Mouse (Mus musculus) embryonic facial prominence, embryonic 15.5 days (tissue): ENCODE results near the gene Myo1e. TPM values are rescaled to one million over a fixed set of nuclear protein-coding genes. Genes with fewer than 3 reads are reported as not detected.

Source experiments
- ATAC-seq: fragments of 200-750 bp; cut with Nextera tagmentation; 2 replicates; pipeline ENCODE4 v1.8.0; 2017; ENCODE audit warnings: low read depth, moderate TSS enrichment; ENCODE audit not compliant: insufficient number of reproducible peaks, low FRiP score, low TSS enrichment
- H3K27ac ChIP-seq: fragments of 300-500 bp; sonication (generic); replicated peaks from 2 replicates; pipeline ENCODE4 v1.5.1; 2015; ENCODE audit warnings: mild to moderate bottlenecking, inconsistent platforms
- H3K27me3 ChIP-seq: fragments of 300-500 bp; sonication (generic); 2 replicates; pipeline ENCODE4 v1.6.1; 2015; ENCODE audit warnings: inconsistent platforms
- H3K36me3 ChIP-seq: fragments of 300-500 bp; sonication (generic); 2 replicates; pipeline ENCODE4 v1.6.1; 2015; ENCODE audit warnings: mild to moderate bottlenecking, inconsistent platforms
- H3K4me1 ChIP-seq: fragments of 300-500 bp; sonication (generic); 2 replicates; pipeline ENCODE4 v1.6.1; 2015; ENCODE audit warnings: inconsistent platforms
- H3K4me2 ChIP-seq: fragments of 300-500 bp; sonication (generic); replicated peaks from 2 replicates; pipeline ENCODE4 v1.6.1; 2015; ENCODE audit warnings: mild to moderate bottlenecking, inconsistent platforms
- H3K4me3 ChIP-seq: fragments of 300-500 bp; sonication (generic); replicated peaks from 2 replicates; pipeline ENCODE4 v1.5.1; 2015; ENCODE audit warnings: mild to moderate bottlenecking, inconsistent platforms
- H3K9ac ChIP-seq: fragments of 300-500 bp; sonication (generic); 2 replicates; pipeline ENCODE4 v1.6.1; 2015; ENCODE audit warnings: inconsistent platforms
- H3K9me3 ChIP-seq: fragments of 300-500 bp; sonication (generic); replicated peaks from 2 replicates; pipeline ENCODE4 v1.6.1; 2016; ENCODE audit warnings: inconsistent platforms
- WGBS: fragments of 180-500 bp; shearing (Covaris S2); methylation state at CpG from one replicate; pipeline ENCODE4 v1.1.7; 2015; 5-methylcytosine and 5-hydroxymethylcytosine counted together
- polyA plus RNA-seq: library from polyadenylated mRNA; unstranded; fragments of >200 nt; fragmentation: Nextera tagmentation; extraction: Ambion mirVana; gene quantifications from 2 replicates; pipeline ENCODE4 v1.2.1, GENCODE M21; 2015

Gene Myo1e
- 25.7 and 26.4 TPM in 2 replicates for polyA plus RNA-seq

GRCm38 (mm10) chr9:70207151-70207831 is at the start of gene Myo1e:
TSS of gene Myo1e (plus strand) at chr9:70207350.
- ATAC-seq = peak; percentile 94
- Histone ChIP-seq H3K27me3 (no peaks in the 10 kb centered on the region), H3K4me1 (peaks cover 28% of the 10 kb centered on the region), H3K27ac (peak within 1 kb of the TSS; percentile 95), H3K36me3 (no peaks in the 10 kb centered on the region), H3K9me3 (no peaks in the 10 kb centered on the region), H3K4me3 (peak within 1 kb of the TSS; percentile 83), H3K9ac (peak within 1 kb of the TSS; percentile 77), H3K4me2 (peak within 1 kb of the TSS; percentile 92)
- WGBS = under 1% methylated on average over 43 of the region's 43 CpGs

DNA sequence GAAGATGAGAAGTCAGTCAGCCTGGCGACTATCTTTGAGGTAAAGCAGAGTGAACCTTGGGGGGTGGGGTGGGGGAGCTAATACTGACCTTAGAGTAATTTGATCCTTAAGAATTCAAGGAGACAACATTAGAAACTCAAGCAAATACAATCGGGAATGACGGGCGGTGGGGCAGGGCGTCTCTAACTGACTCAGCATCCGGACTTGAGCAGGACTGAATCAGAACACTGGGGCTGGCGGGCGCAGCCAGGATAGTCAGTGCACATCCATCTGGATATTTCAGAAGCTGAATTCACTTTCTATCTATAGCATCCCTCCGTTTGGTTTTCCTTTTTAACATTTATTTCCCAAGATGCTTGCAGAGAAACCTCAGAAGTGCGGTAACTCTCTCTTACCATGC is 47.1 kb upstream of the Myo1e start:
- Histone ChIP-seq H3K9ac (no peak overlapping the region), H3K4me1 (no peaks in the 10 kb centered on the region), H3K4me2 (no peak overlapping the region), H3K36me3 (no peaks in the 10 kb centered on the region), H3K9me3 (no peaks in the 10 kb centered on the region), H3K27ac (no peak overlapping the region), H3K4me3 (no peak overlapping the region), H3K27me3 (no peaks in the 10 kb centered on the region)
- ATAC-seq = no peak
- WGBS = 61% methylated on average over 10 of the region's 10 CpGs

GRCm38 (mm10) chr9:70168973-70169372 is 38.2 kb upstream of the Myo1e start:
- H3K9ac ChIP-seq = no peak overlapping the region
- no peak overlapping the region for H3K4me3 ChIP-seq
- H3K9me3 ChIP-seq = no peaks in the 10 kb centered on the region
- WGBS = 85% methylated on average over 7 of the region's 7 CpGs
- H3K36me3 ChIP-seq = no peaks in the 10 kb centered on the region
- no peak overlapping the region for H3K27ac ChIP-seq
- H3K4me1 ChIP-seq = no peaks in the 10 kb centered on the region
- H3K4me2 ChIP-seq = no peak overlapping the region
- H3K27me3 ChIP-seq = no peaks in the 10 kb centered on the region
- no peak for ATAC-seq

- WGBS = 50% methylated on average over 4 of the region's 4 CpGs
- Histone ChIP-seq H3K4me3 (no peak overlapping the region), H3K9ac (no peak overlapping the region), H3K9me3 (no peaks in the 10 kb centered on the region), H3K4me1 (peaks cover 9% of the 10 kb centered on the region; the same call in 1 of the 2 replicates), H3K27me3 (no peaks in the 10 kb centered on the region), H3K36me3 (no peaks in the 10 kb centered on the region), H3K27ac (no peak overlapping the region), H3K4me2 (no peak overlapping the region)
- ATAC-seq = no peak
These were observed 32.8 kb upstream of the Myo1e start for GRCm38 (mm10) chr9:70174291-70174848.

GRCm38 (mm10) chr9:70174896-70175295 is 32.3 kb upstream of the Myo1e start:
- Histone ChIP-seq H3K9ac (no peak overlapping the region), H3K4me2 (no peak overlapping the region), H3K9me3 (no peaks in the 10 kb centered on the region), H3K4me3 (no peak overlapping the region), H3K27me3 (no peaks in the 10 kb centered on the region), H3K36me3 (no peaks in the 10 kb centered on the region), H3K4me1 (peaks cover 9% of the 10 kb centered on the region; the same call in 1 of the 2 replicates), H3K27ac (no peak overlapping the region)
- no peak for ATAC-seq
- 23% methylated on average over 6 of the region's 6 CpGs for WGBS

DNA sequence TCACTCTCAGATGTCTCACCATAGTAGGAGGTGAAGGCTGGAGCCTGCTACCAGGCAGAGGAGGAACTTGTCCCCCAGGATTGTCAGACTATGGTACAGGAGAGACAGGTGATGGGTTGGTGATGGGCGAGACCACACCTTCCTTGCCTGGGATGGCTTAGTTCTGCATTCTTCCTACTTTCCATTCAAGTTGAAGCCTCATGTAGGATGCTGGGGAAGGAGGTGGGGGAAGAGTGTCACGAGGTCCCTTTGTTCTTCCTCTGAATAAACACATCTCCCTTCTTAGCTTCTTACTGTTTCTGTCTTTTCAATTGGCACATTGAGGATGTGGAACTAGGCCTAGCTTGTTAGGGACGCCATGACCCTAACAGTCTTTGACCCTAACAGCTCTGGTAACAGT is 30.9 kb upstream of the Myo1e start:
- no peak overlapping the region for H3K27ac ChIP-seq
- H3K9me3 ChIP-seq = no peaks in the 10 kb centered on the region
- whole genome bisulfite sequencing = 76% methylated on average over 3 of the region's 3 CpGs
- no peaks in the 10 kb centered on the region for H3K36me3 ChIP-seq
- H3K4me1 ChIP-seq = peaks cover 9% of the 10 kb centered on the region; the same call in 1 of the 2 replicates
- no peaks in the 10 kb centered on the region for H3K27me3 ChIP-seq
- H3K4me2 ChIP-seq = no peak overlapping the region
- no peak overlapping the region for H3K9ac ChIP-seq
- H3K4me3 ChIP-seq = no peak overlapping the region
- no peak for ATAC-seq

DNA sequence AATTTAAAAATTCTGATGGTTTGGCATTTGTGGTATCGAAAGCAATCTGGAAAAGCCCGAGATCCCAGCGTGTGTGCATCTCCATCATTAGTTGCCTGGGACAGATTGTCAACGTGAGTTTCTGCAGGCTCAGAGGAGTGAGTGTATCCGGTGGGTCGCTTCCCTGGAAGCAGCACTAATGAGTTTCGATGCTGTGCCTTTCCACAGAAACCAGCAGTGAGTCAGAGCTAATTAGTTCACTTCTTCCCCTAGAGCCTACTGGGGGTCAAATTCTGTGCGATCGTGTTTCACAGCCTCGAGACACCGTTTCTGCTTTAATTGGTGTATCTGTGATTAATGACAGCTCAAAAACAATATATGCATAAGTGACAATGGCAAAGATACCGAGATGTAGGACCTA is 25.4 kb upstream of the Myo1e start:
- H3K9me3 ChIP-seq = no peaks in the 10 kb centered on the region
- H3K4me2 ChIP-seq = no peak overlapping the region
- WGBS = 49% methylated on average over 12 of the region's 12 CpGs
- H3K36me3 ChIP-seq = no peaks in the 10 kb centered on the region
- no peak overlapping the region for H3K9ac ChIP-seq
- H3K4me3 ChIP-seq = no peak overlapping the region
- no peaks in the 10 kb centered on the region for H3K27me3 ChIP-seq
- H3K27ac ChIP-seq = no peak overlapping the region
- no peak for ATAC-seq
- H3K4me1 ChIP-seq = no peaks in the 10 kb centered on the region

- Histone ChIP-seq H3K4me1 (no peaks in the 10 kb centered on the region), H3K9ac (no peak overlapping the region), H3K36me3 (no peaks in the 10 kb centered on the region), H3K27ac (no peak overlapping the region), H3K4me3 (no peak overlapping the region), H3K9me3 (no peaks in the 10 kb centered on the region), H3K4me2 (no peak overlapping the region), H3K27me3 (no peaks in the 10 kb centered on the region)
- no peak for ATAC-seq
- WGBS = 37% methylated on average over 7 of the region's 7 CpGs
These were observed 24.5 kb upstream of the Myo1e start for GRCm38 (mm10) chr9:70182639-70183038.

GRCm38 (mm10) chr9:70192336-70192735 is 14.8 kb upstream of the Myo1e start:
- no peaks in the 10 kb centered on the region for H3K4me1 ChIP-seq
- no peak overlapping the region for H3K9ac ChIP-seq
- H3K4me3 ChIP-seq = no peak overlapping the region
- WGBS = 81% methylated on average over 5 of the region's 5 CpGs
- H3K9me3 ChIP-seq = no peaks in the 10 kb centered on the region
- no peak overlapping the region for H3K27ac ChIP-seq
- no peak for ATAC-seq
- no peaks in the 10 kb centered on the region for H3K27me3 ChIP-seq
- no peak overlapping the region for H3K4me2 ChIP-seq
- H3K36me3 ChIP-seq = no peaks in the 10 kb centered on the region

DNA sequence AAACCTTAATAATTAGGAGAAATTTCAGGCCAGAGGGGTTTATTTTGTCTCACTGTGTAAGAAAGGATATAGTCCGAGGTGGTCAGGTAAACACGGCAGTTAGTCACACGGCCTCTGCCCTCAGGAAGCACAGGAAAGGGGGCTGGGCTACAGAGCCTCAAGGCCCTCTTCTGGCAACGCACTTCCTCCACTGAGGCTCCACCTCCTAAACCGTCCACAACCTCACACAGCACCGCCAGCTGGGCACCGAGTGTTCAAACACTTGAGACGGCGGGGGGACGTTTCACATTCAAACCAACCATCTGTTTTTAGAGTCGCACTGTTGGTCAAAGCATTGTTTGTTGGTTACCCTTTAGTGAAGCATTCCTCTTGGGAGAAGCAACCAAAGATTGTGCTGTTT is 12.5 kb upstream of the Myo1e start:
- Histone ChIP-seq H3K27ac (no peak overlapping the region), H3K27me3 (no peaks in the 10 kb centered on the region), H3K9me3 (no peaks in the 10 kb centered on the region), H3K4me2 (no peak overlapping the region), H3K4me3 (no peak overlapping the region), H3K4me1 (no peaks in the 10 kb centered on the region), H3K9ac (no peak overlapping the region), H3K36me3 (no peaks in the 10 kb centered on the region)
- no peak for ATAC-seq
- WGBS = 72% methylated on average over 11 of the region's 11 CpGs

DNA sequence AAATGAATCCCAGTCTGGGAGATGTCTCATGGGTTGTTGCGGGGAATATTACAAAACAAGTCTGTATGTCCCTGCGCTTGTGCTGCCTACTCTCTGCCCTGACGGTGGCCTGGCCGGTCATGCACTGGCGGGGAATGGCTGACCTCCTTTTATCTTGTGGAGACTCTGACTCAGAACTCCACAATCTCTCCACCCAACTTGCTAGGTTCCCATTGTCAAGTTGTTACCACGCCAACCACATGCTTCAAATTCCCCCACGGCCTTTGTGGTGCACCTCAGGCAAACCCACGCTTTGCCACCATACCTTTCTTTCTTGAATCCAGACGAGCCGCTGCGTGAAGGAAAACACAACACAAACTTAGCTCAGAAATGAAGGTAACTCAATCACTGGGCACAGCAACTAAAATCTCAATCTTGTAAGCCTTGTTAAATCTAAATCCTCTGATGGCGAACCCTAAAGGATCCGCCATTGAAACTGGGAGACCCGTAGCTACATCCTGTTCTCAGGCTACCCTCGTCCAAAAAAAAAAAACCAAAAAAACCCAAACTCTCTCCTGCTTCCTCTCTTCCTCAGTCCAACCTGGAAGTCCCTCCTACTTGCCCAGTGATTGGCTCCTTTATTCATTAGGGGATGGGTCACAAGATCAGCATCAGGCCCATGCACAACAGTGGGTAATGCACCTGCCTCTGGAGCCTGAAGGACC is 10.0 kb upstream of the Myo1e start:
- WGBS = 77% methylated on average over 15 of the region's 15 CpGs
- no peak for ATAC-seq
- H3K36me3 ChIP-seq = no peaks in the 10 kb centered on the region
- no peaks in the 10 kb centered on the region for H3K4me1 ChIP-seq
- no peak overlapping the region for H3K9ac ChIP-seq
- no peak overlapping the region for H3K4me2 ChIP-seq
- H3K27ac ChIP-seq = no peak overlapping the region
- no peaks in the 10 kb centered on the region for H3K9me3 ChIP-seq
- H3K4me3 ChIP-seq = no peak overlapping the region
- no peaks in the 10 kb centered on the region for H3K27me3 ChIP-seq
